22 mouse cellular contexts compared by ENCODE assay signal in the genomic region with DNA sequence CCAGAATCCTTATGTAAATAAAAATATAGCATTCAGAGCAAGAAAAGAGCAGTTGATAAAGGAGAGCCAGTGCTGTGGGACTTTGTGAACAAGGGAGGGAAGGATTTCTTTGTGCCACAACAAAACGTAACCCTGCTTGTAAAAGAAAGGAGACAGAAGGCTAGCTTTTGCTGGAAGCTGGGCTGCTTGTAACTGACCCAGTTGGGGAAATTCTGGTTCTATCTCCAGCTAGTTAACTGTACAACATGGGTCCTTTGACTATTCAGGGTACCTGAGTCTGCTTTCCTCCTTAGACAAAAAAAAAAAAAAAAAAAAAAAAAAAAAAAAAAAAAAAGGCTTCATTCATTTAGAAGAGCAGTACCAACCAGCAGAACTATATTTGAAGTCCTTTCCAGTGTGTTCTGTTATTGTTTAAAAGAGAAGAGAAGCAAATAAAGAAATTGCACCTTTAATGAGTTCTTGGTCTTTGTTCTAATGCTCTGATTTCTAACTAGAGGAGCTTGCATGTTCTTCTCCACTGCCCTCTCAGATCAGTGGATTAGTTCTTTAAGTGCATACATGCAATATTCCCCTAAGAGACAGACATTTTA.
DNase-seq lines count a peak whose midpoint lies in the region; ATAC-seq and TF ChIP-seq lines count a peak whose summit lies in the region.
"Had no signal": no experiment of that assay in that cellular context is flagged by ENCODE, and none has a peak within 500 bp of the region (broad histone marks: within the 10 kb centered on the region; RNA-seq: fewer than 3 reads in every experiment).

No protein-coding gene starts in this region.

- no peak overlapping the region for H3K9ac ChIP-seq in ES-E14 (ENCODE audit: insufficient read depth, low read depth, low read length, poor library complexity, severe bottlenecking)
- no peak overlapping the region for H3K9ac ChIP-seq in forebrain, embryonic 12.5 days
- H3K9ac ChIP-seq in hindbrain, embryonic 13.5 days = peak overlapping the region; percentile 24; the same call in 1 of the 2 replicates
- H3K9ac ChIP-seq in kidney, embryonic 14.5 days (ENCODE audit: low read depth, low read length) = no peak overlapping the region
- H3K9ac ChIP-seq: embryonic facial prominence, embryonic 12.5 days; hindbrain, embryonic 15.5 days had no signal

- H3K4me1 ChIP-seq in ES-E14 (ENCODE audit: control insufficient read depth in 2 of 2, insufficient read depth in 2 of 2, low read length in 2 of 2, poor library complexity in 1 of 2) = no peaks in the 10 kb centered on the region
- H3K4me1 ChIP-seq in forebrain, embryonic 12.5 days = peaks cover 26% of the 10 kb centered on the region
- peaks cover 19% of the 10 kb centered on the region for H3K4me1 ChIP-seq in hindbrain, embryonic 13.5 days (replicated peaks)
- H3K4me1 ChIP-seq in kidney, embryonic 14.5 days (ENCODE audit: control insufficient read depth, insufficient read depth, low read length) = no peaks in the 10 kb centered on the region

- in situ Hi-C loops in ES-E14 (cut with MboI; ENCODE audit: low sequenced_read_pairs in 2 of 2, unreplicated experiment in 2 of 2) = no loop called here

- H3K9me3 ChIP-seq in ES-E14 (ENCODE audit: control insufficient read depth, insufficient read depth, low read depth, low read length) = no peaks in the 10 kb centered on the region
- H3K9me3 ChIP-seq in forebrain, embryonic 12.5 days = no peaks in the 10 kb centered on the region
- H3K9me3 ChIP-seq in hindbrain, embryonic 13.5 days = no peaks in the 10 kb centered on the region
- H3K9me3 ChIP-seq in kidney, embryonic 14.5 days (ENCODE audit: control insufficient read depth, low read length) = no peaks in the 10 kb centered on the region
- H3K9me3 ChIP-seq: embryonic facial prominence, embryonic 12.5 days; hindbrain, embryonic 15.5 days had no signal

- no peak for ATAC-seq in forebrain, embryonic 12.5 days (ENCODE audit: low FRiP score)
- ATAC-seq in hindbrain, embryonic 13.5 days (ENCODE audit: low FRiP score) = no peak
- no peak for ATAC-seq in kidney, embryonic 14.5 days (ENCODE audit: low FRiP score, low TSS enrichment)
- ATAC-seq: Patski had no signal

- H3K4me2 ChIP-seq in forebrain, embryonic 12.5 days = no peak overlapping the region
- peak overlapping the region; percentile 26; the same call in 1 of the 2 replicates for H3K4me2 ChIP-seq in hindbrain, embryonic 13.5 days
- no peak overlapping the region for H3K4me2 ChIP-seq in kidney, embryonic 14.5 days (replicated peaks; ENCODE audit: low read depth, low read length)
- H3K4me2 ChIP-seq: embryonic facial prominence, embryonic 12.5 days; hindbrain, embryonic 15.5 days; liver, embryonic 11.5 days had no signal

- no peak overlapping the region for H3K4me3 ChIP-seq in ES-E14 (ENCODE audit: insufficient read depth in 1 of 2, low read depth in 1 of 2, low read length in 2 of 2, poor library complexity in 1 of 2, severe bottlenecking in 1 of 2)
- H3K4me3 ChIP-seq in forebrain, embryonic 12.5 days (replicated peaks) = no peak overlapping the region
- H3K4me3 ChIP-seq in hindbrain, embryonic 13.5 days = no peak overlapping the region
- H3K4me3 ChIP-seq in kidney, embryonic 14.5 days (ENCODE audit: low read length) = no peak overlapping the region
- H3K4me3 ChIP-seq: embryonic facial prominence, embryonic 12.5 days; erythroblast, embryonic 14.5 days; hindbrain, embryonic 15.5 days had no signal

- DNase-seq in embryo, embryonic 10.5 days (ENCODE audit: low spot score) = peak; percentile 17
- no peak for DNase-seq in embryo, embryonic 11 days
- no peak for DNase-seq in ES-E14 (ENCODE audit: low read depth, low spot score)
- DNase-seq in cerebellum, adult 11 months = no peak
- DNase-seq in natural killer cell, adult 2 months (ENCODE audit: low spot score in 2 of 2) = no peak
- DNase-seq: adrenal gland, postnatal 25 days; cerebellum, adult 2 months; gastrocnemius, postnatal 36 days; kidney, adult 11 months; lung, adult 2 months; right cerebral cortex, postnatal 14 days; spleen, adult 18-20 months; thymus, adult 18-20 months had no signal

- 15% methylated on average over 1 of the region's 1 CpGs for WGBS in forebrain, embryonic 12.5 days
- WGBS in hindbrain, embryonic 13.5 days = 26% methylated on average over 1 of the region's 1 CpGs
- 74% methylated on average over 1 of the region's 1 CpGs for WGBS in kidney, embryonic 14.5 days

- no peak overlapping the region for H3K27ac ChIP-seq in ES-E14 (ENCODE audit: insufficient read depth, low read depth, low read length, poor library complexity, severe bottlenecking)
- 0 out of 2 replicates have a peak overlapping the region, but pooled peaks have one; percentile 8 for H3K27ac ChIP-seq in forebrain, embryonic 12.5 days
- 0 out of 2 replicates have a peak overlapping the region, but pooled peaks have one; percentile 20 for H3K27ac ChIP-seq in hindbrain, embryonic 13.5 days
- no peak overlapping the region for H3K27ac ChIP-seq in kidney, embryonic 14.5 days (ENCODE audit: low read depth, low read length)
- H3K27ac ChIP-seq: embryonic facial prominence, embryonic 12.5 days; hindbrain, embryonic 15.5 days; kidney, postnatal 0 days had no signal

- no peaks in the 10 kb centered on the region for H3K36me3 ChIP-seq in ES-E14 (ENCODE audit: control insufficient read depth, insufficient read depth, low read length, poor library complexity, severe bottlenecking)
- H3K36me3 ChIP-seq in forebrain, embryonic 12.5 days (replicated peaks) = no peaks in the 10 kb centered on the region
- H3K36me3 ChIP-seq in hindbrain, embryonic 13.5 days = no peaks in the 10 kb centered on the region
- H3K36me3 ChIP-seq in kidney, embryonic 14.5 days (ENCODE audit: control insufficient read depth, insufficient read depth, low read length) = no peaks in the 10 kb centered on the region
- H3K36me3 ChIP-seq: embryonic facial prominence, embryonic 12.5 days; hindbrain, embryonic 15.5 days had no signal

- no peaks in the 10 kb centered on the region for H3K27me3 ChIP-seq in forebrain, embryonic 12.5 days
- H3K27me3 ChIP-seq in hindbrain, embryonic 13.5 days = no peaks in the 10 kb centered on the region
- no peaks in the 10 kb centered on the region for H3K27me3 ChIP-seq in kidney, embryonic 14.5 days (ENCODE audit: control insufficient read depth, insufficient read depth, low read length)
- H3K27me3 ChIP-seq: embryonic facial prominence, embryonic 12.5 days; hindbrain, embryonic 15.5 days; Patski had no signal

TF ChIP-seq in ES-E14, 5 proteins besides CTCF, POLR2A, EP300 and RAD21:
- TF ChIP-seq ZC3H11A (IDR thresholded peaks at IDR 0.05; ENCODE audit: borderline replicate concordance, low read depth, low read length) = no peak
- TF ChIP-seq MAFK (IDR thresholded peaks at IDR 0.05; ENCODE audit: insufficient read depth, low read depth, low read length) = no peak
- 0 out of 2 replicates have a peak, but pooled peaks have one; percentile 15 for TF ChIP-seq ZNF384 (IDR thresholded peaks at IDR 0.05; ENCODE audit: low read depth, low read length)
- TF ChIP-seq CHD2 (IDR thresholded peaks at IDR 0.05; ENCODE audit: low read depth, low read length) = no peak
TF ChIP-seq in ES-E14: peak in this region for 1.

Comparison
In these comparisons a context has a peak if more than half of its experiments do, and no peak if none do; other contexts are left out.
1. H3K27ac ChIP-seq: peak in forebrain, embryonic 12.5 days (single experiment) and hindbrain, embryonic 13.5 days (single experiment); none in ES-E14 (single experiment) and kidney, embryonic 14.5 days (single experiment).